Mouse (Mus musculus) testis, postnatal 10 days (tissue): Measurements from ENCODE around the gene Gbp3.
A peak's percentile ranks its signal among the peaks of the same experiment; 100 is the strongest.
"Not testable (repeated sequence)": the region's sequence is repeated elsewhere in the genome, so short reads cannot be mapped to it uniquely, and the experiment has no call there.

Source experiments
- DNase-seq: peaks from one replicate; pipeline ENCODE4 v3.0.0; 2021; ENCODE audit warnings: low spot score

Gbp3 gene

DNA sequence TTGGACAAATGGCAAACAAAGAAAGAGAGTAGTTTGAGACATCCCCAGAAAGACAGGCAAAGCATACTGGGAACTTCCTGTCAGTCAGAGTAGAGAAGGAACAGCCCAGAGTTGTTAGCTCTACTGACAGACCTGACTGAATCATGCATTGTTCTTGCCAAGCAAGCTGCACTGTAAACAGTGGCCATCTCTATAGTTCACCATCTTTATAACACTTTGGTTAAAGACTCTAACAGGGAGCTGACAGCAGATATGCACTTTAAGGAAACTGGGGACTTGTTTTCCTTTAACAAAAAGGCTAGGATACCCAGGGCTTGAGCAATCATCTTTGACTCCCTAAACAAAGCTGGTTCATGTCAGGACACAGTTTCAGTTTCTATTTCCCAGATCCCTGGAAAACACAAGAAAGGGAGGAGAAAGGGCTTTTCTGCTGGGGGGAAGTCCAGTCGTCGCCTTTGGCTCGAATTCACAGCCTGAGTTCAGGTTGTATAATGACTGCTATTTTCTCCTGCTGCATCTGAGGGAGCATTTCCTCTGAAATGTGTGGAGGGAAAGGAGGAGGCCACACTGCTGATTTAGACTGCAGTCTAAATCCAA is at the start of gene Gbp3:
TSS of gene Gbp3 (plus strand) at position 395 of the 597 bp plus-strand sequence.
- no peak for DNase-seq

DNA sequence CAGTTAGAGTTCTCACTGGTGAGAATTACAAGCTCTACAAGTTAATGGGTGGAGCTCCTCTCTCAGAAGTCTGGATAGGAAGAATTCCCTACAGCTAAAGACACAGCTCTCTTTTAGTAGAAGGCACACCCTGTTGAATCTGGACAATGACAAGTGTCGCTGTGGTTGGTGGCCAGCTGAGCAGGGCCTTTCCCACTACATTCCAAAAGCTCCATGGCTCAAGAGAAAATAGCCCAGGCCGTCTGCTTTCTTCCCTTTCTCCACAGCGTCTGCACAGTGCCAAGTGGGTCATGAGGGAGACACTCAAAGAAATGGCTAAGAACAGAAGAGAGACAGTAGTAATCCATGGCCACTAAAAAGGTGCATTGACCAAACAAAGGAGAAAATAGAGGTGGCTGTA is 31.7 kb upstream of the Gbp3 start:
- no peak for DNase-seq

DNA sequence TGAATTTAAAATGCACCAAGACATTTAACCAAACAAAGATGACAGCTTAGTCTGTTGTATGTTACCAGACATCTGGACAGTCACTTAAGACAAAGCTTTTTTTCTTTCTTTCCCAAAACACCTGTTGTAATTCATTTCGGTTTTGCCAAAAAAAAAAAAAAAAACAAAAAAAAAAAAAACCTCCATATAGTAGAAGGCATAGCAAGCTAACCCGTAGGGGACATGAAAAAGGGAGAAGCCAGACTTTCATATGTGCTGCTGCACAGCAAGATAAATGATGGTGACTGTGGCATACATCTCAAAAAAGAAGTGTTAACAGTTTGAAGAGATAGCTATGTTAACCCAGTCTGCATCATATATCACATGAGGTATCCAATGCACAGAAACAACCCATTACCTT is 30.2 kb upstream of the Gbp3 start:
- DNase-seq = no peak

DNA sequence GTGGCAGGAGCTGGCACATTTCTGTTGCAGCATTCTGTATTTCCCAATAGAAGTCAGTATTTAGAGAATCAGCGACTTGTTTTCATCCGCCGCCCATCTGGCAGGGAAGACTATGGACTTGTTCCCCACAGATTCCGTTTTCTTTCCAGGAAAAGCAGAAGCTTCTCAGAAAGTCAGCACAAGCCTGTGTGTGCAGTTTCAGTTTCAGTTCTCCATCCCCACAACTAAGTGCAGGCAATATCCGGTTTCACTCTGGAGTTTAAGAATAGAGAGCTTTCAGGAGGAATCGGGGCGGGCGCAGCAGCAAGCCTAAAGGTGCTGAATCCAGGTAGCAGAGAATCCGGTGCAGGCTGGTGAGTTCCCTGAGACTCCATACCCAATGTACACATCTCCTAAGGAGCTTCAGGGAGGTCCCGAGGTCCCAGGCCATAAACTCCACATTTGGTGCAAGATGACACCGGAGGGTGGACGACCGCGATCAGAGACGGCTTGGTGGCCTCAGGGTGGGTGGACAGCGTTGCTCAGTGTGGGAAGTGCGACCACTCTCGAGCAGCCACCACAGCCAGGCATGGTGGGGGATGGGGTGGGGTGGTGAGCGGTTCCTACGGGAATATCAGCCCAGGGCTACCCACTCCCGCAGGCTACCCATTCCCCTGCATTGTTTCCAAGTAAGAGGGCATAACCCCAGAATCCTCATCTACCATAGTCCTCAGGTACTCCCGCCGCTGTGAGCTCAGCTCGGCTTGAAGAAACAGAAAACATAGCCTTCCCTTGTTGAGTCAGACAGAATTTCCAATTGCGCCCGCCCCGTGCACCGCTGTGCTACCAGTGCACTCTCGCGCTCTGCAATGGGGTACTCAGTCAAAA is 29.5 kb upstream of the Gbp3 start, which contains the start of gene Gbp7:
TSS of gene Gbp7 (plus strand) at position 256 of the 867 bp plus-strand sequence.
- DNase-seq = peak; percentile 59

DNA sequence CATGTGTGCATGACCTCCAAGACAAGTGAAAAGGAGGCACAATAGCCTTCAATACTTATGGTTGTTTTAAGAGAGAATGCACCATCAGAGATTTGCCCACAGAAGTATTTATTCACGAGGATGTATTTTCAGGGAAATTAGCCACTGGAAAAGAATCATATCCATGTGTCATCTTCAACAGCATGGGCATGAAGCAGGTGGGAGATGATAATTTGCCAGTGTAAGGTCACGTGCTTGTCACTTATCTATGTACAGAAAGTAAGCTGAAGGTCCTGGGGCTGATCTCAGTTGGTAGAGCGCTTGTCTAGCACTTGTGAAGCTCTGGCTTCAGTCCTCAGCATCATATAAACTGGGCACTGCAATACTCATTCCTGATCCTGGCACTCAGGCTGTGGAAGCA is 28.2 kb upstream of the Gbp3 start:
- DNase-seq = no peak

DNA sequence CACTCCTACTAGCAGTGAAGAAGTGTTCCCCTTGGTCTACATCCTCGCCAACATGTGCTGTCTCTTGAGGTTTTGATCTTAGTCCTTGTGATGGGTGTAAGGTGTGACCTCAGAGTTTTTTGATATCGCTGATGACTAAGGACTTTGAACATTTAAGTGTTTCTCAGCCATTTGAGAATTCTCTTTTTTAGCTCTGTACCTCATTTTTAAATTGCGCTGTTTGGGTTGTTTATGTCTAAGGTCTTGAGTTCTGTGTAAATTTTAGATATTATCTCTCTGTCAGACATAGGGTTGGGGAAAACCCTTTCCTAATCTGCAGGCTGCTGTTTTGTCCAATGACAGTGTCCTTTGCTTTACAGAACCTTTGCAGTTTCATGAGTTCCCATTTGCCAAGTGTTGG is 26.6 kb upstream of the Gbp3 start:
- no peak for DNase-seq

DNA sequence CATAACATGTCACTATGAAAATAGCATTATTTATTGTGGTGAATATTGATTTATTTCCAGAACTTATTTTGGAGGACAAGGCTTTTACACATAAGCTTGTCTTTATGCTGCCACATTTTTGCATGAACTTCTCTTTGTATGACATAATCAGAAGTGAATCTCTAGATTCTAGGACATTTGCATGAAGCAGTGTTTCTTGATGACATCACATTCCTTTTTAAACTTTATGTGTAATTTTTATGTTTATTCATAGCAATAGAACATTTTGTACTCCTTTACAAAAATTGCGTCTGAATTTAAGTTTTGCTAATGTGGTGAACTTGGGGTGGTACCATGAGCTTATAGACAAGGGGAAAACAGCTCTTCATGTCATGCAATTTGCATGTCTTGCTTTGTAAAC is 24.2 kb upstream of the Gbp3 start:
- no peak for DNase-seq

DNA sequence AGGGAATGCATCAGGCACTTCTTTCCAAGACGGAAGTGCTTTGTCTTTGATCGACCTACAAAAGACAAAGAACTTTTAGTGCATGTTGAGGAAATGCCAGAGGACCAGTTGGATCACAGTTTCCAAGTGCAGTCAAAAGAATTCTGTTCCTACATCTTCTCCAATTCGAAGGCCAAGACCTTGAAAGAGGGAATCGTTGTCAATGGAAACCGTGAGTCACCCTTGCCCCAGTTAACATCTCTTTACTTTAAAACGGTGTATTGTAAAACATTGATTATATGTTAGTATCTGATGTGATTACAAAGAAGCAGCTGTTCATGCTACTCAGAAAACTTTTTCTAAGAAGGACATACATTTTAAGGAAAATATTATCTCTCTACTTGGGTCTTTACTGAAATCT is 18.4 kb upstream of the Gbp3 start:
- DNase-seq = no peak

DNA sequence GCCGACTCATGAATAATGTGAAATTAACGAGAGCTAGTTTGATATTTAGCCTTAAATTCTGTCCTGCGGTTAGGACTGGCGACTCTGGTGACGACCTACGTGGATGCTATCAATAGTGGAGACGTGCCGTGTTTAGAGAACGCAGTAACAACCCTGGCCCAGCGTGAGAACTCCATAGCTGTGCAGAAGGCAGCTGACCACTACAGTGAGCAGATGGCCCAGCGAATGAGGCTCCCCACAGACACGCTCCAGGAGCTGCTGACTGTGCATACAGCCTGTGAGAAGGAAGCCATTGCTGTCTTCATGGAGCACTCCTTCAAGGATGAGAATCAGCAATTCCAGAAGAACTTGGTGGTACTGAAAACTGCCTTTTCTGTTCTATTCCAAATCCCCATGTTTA is 17.1 kb upstream of the Gbp3 start:
- DNase-seq = not testable (repeated sequence)

DNA sequence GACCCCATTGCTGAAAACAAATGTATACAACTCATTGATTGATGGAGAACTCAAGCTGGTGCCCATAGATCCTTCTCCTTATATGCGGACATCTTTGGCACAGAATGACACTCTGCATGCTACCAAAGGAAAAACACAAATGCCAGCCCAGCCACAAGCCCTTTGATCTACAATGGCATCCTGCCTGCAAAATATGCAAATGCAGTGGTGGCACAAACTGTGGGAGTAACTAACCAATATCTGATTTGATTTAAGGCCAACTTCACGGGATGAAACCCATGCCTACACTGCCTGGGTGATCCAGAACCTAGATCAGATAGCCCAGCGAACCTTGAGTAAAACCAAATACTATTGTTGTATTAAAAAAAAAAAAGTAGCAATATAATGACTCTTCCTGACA is 13.1 kb upstream of the Gbp3 start:
- no peak for DNase-seq

DNA sequence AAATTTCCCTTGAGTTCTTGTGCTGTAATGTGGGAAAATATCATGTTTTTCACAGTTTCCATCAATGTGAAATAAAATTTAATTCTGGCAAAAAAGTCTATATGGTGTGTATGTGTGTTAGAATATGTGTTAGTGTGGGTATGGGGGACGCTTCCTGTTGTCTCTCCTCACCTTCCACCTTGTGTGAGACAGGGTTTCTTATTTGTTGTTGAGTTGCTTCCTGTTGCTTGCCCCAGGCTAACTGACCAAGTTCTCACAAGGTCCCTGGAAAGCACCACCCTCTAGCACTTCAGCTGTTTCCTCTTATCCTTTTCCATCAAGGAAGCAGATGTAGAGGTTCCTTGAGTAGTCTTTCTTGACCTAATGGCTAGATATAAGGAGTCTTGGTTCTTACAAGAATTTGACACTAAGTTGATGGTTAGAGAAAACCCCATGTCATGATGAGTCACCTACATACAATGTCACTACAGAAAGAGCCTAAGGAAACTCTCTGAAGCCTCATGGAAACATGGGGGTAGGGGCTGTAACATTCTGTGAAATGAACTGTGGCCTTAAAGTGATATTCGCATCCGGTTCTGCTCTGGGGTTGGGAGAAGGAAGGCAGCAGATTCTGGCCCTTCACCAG is 9.7 kb upstream of the Gbp3 start:
- DNase-seq = no peak

DNA sequence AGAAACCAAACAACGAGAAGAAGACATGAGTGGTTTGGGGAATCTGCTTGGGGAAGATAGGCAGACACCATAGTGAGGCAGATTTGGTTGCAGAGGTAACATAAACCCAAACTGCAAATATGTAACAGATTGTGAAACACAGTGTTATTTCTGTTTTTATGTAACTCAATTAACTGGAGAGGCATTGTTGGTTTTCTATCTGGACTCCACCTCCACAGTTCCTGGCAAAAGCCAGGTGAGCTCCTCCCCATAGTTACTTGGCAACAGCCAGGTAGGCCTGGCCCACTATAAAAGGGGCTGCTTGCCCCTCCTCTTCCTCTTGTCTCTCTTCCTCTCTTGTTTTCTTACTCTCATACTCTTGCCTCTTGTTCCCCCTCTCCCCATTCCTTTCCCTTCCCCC is 5.2 kb upstream of the Gbp3 start:
- DNase-seq = no peak

DNA sequence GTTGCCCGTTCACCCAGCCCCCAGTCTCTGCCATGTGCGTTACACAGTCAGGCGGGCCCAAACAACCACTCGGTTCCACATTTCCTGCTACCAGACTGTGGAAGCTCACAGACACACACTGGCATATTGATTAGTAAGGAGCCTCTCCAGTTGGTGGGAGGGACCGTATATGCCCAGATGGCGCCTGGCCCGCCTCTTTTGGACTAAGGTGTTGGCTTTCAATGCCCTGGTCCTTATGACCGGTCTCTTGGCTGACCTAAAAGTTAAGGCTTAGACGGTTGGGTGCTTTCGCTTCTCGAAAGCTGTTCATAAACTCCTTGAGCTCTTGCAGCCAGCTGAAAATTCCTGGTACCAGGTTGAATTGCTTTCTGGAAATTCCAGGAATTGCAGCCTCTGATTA is 4.2 kb upstream of the Gbp3 start:
- DNase-seq = no peak

DNA sequence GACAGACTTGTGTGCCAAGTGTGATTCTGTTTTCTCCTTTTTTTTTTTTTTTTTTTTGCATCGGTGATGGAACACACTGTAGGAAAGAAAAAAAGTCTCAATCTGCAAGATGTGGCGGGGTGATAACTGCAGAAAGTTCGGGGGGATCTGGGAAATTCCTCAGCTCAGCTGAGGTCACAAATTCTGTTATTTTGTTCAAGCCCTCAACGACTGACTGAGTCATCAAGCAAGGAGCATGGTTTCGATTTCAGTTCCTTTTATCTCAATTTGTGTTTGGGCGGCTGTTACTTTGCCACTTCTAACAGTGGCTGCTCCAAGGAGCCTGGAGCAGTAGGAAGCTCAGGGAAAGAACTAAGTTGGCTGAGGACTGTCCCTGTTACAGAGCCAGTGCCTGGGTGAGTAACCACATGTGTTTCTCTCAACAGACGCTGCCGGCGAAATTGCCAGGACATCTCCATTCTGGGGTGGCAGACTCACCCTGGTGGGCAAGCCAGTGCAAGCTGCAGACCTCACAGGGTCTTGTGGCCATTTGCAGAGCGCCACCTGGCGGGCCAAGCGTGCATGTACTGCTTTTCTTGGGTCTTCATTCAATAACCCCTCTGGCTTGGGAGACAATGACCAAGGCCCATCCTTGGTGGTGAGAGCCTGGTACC is 596 bp downstream of the Gbp3 start:
- peak; percentile 91 for DNase-seq

DNA sequence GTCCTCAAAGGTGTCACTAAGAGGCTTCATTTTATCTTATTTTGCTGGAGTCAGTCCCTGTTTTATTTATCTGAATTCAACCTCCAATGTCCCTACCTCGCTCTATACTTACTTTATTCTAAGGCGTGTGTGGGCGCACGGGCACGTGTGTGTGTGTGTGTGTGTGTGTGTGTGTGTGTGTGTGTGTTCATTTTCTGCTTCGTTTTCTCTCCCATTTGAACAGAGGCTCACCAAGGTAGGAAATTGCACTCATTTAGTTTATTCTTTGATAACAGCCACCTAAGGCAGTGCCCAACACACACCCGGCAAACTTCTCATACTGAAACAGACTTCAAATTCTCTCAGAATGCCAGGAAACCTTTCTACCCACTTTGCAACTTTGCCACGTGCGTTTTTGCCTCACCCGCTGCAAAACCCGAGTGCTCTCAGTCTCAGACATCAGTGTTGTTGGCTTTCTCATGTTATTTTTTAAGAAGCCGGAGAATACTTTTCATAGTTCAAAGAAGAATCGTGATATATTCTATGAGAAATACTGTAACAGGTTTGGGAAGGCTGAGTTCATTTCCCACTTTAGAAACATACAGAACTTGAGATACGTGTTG is 1.3 kb downstream of the Gbp3 start:
- DNase-seq = no peak

DNA sequence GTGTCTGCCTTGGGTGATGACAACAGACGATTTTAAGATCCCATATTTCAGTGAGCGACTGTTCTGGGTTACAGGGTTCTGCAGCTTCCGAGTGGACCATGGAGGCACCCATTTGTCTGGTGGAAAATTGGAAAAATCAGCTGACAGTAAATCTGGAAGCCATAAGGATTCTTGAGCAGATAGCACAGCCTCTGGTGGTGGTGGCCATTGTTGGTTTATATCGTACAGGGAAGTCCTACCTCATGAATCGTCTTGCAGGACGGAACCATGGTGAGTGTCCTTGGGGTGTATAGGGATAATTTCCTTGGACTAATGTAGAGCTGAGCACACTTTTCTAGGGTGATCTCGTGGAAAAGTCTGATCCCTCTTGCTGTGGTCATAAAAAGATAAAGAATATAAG is 1.8 kb downstream of the Gbp3 start:
- no peak for DNase-seq

DNA sequence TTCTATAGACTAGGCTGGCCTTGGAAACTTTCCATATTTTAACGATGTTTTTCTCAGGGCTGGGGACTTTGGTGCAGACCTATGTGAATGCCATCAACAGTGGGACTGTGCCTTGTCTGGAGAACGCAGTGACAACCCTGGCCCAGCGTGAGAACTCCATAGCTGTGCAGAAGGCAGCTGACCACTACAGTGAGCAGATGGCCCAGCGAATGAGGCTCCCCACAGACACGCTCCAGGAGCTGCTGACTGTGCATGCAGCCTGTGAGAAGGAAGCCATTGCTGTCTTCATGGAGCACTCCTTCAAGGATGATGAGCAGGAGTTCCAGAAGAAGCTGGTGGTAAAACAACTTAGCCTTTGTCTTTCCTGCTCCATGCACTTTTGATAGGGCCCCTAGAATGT is 7.7 kb downstream of the Gbp3 start:
- not testable (repeated sequence) for DNase-seq

DNA sequence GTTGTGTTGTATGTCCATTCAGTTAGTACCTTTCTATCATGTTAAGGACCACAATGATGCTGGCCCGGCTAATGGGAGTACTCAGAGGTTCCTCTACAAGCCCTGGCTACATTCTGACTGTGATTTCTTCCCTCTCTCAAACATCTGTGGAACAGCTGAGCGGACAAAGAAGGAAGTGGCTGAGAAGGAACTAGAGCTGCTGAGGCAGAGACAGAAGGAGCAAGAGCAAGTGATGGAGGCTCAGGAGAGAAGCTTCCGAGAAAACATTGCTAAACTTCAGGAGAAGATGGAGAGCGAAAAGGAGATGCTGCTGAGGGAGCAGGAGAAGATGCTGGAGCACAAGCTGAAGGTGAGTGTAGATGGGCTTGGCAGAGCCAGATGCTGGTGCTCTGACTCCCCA is 10.9 kb downstream of the Gbp3 start:
- no peak for DNase-seq

DNA sequence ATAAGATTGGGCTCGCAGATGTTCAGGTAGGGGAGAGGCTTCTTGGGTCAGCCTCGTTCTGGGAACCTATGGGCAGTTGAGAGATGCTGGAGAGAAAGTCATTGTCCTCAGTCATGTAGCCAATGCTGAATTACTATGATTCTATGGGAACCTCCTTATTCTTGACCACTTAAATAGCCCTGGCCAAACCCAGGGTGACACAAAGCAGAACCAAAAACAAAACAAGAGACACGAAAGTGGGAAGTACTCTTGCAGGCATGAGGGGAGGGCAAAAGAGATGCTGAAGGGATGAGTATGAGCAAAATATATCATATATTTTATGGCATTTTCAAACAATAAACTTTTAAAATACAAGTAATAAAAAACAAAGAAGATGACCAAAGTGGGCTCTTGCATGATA is 17.3 kb downstream of the Gbp3 start:
- DNase-seq = no peak

DNA sequence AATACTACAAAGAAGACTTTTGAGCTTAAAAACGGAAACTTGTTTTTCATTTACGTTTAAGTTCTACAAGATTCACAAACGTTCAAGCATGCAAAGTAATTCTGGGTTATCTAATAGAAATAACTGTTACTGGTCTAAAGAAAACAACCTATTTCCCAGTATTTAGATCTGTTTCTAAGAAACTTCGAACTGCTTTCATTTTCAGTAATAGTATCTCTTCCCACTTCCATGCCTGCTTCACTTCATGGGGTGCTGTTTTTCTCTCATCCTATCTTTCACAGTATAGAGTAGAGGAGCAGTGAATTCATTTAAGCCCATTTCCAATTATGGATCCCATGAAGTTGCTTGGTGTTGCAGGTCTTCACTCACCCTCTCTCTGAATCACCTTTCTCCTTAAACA is 18.5 kb downstream of the Gbp3 start:
- no peak for DNase-seq

DNA sequence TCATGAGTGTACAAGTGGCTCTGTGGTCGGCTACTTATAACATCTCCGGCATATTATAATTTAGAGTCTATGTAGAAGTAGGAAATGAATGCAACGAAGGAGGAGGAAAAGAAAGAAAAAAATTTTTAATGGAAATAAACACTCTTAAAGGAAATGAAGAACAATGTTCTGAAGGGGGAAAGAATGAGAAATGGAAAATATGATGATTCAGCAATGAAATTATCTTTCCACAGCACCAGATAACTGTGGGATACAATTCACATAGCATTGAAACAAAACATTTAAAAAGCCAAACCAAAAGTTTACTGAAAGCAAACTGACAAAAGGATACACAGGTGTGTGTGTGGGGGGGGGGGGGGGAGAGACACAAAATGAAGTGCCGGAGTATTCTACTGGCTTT is 23.2 kb downstream of the Gbp3 start:
- no peak for DNase-seq

DNA sequence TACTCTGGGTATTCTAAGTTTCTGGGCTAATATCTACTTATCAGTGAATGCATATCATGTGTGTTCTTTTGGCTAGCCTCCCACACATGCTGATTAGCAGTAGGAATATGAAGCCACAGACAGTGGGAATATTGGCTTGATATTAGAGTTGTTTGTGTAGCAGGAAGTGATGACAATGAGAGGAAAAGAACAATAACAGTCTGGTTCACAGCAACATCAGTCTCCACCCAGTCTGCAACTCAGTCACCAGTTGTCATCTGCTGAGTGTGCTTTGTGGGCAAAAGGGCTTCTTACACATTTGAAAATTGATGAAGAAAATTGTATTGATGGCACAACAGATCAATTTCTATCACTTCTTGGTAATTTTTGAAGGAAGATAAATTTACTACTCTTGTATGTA is 27.6 kb downstream of the Gbp3 start:
- DNase-seq = no peak
